Mouse (Mus musculus): ENCODE measurements around the gene S100a11.
"Not testable (repeated sequence)": the region's sequence is repeated elsewhere in the genome, so short reads cannot be mapped to it uniquely, and the experiment has no call there.

S100a11 gene

DNA sequence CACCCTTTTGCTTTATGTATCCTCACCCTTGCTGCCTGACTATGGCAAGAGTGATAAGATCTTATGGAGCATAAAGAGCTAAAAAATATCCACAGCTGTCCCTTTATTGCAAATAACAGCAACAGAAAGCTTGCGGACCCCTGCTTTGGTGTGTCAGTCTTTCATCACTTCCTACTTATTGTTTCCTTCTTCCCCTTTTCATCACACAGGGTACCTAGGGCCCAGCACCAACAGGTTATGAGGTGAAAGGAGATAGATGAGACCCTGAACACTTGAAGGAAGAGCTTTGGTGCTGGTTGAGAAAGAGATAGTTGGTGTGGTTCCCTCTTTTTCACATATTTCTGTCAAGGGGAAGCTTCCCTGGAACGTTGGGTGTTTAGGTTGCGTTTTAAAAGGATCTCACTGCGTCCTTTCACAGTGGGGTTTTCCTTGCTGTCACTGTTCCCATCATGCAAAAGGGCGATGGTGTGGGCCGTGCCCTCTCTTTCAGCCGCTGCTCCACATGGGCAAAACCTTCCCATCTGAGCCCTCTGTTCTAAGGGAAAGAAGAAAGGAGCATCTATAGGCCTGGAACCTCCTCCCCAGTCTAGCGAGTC lies 1.3 kb downstream of the S100a11 start:
- no peak for DNase-seq (ENCODE audit: low read depth, low spot score)

DNA sequence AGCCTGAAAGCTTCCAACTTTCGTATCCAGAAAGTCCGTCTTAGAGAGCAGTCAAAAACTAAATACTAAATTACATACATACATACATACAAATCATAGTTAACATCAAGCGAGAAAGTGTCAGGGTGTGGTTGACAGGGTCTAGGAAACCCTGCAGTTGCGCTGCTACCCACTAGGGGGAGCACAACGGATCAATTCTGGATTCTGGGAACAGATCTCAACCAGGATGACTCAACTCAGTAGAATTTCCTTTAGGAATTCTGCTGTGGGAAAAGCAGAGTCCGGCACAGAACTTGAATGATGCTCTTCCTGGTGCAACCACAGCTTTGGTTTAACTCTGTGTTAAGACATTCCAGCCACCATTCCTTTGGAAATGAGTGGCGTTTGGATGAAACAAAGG lies 2.3 kb downstream of the S100a11 start:
- no peak for DNase-seq (ENCODE audit: low read depth, low spot score)

DNA sequence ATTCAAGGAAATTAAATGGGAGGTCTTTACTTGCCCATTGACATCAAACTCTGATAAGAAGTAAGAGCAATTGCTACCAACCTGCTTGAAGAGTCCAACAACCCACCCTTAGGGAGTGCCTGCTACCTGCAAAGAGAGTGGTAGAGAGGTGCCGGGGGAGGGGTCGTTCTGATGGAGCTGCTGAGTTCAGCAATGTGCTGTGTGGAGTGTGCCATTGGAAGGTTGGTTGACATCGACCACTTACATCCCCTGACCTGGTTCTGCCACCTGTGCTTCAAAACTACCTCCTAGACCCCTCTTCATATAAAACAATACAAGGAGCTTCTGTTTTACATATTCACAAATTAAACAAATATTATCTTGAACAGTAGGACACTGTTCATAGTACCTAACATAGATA lies 7.0 kb downstream of the S100a11 start:
- DNase-seq (ENCODE audit: low read depth, low spot score) = no peak

DNA sequence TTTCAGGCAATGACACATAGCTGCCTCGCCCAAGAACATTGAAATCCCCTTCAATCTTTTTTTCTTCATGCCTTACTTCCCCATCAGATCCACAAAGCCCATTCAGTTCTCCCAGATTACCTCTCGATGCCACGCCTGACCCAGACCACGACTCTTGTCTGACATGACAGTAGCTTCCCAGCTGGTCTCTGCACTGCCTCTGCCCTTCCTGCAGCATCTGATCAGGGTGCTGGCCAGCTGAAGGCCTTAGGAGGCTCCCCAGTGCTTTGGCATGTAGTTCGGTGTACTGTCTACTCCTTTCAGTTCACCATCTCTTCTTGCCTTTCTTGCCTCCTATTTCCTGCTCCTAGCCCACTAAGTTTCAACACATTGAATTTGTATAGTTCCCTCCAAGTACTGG lies 8.5 kb downstream of the S100a11 start:
- DNase-seq (ENCODE audit: low read depth, low spot score) = no peak

DNA sequence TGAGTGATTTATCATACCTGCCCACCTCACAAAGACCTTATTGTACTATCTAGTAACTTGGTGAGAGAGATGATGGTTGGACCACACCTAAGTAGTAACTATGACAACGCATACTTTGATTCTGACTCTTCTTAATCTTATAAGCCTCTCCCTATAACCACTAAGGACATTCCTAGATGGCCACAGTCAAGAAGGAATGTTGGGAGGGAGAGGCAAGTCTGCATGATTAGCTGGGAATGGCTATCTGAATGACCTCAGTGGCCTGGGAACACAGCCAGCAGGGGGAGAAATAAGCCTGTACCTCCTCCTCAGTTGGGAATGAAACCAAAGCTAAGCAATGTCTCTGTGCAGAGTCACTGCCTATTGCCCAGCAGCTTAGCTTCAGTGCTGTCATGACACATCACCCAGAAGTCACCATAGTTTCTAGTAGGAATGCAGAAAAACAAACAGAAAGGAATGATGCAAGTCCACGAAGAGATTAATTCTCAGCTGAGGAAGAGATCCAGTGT lies 16.8 kb downstream of the S100a11 start:
- DNase-seq (ENCODE audit: low read depth, low spot score) = no peak

DNA sequence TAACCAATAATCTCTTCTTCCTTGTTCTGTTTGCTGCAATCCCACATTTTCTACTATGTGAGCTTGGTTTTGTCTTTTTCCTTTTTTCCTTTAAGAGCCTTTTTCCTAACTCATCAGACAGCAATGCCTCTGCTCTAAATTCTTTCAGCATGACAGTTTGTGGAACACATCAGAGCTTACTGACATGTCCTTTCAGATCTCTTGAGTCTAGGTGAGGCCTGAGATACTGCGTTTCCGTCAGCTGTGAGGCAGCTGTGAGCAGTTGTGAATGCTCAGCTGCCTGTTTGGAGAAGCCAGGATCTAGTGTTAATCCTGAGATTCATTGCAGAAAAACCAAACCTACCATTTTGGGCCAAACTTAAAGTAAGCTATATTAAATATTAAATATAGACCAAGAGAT lies 18.2 kb downstream of the S100a11 start:
- no peak for DNase-seq (ENCODE audit: low read depth, low spot score)

DNA sequence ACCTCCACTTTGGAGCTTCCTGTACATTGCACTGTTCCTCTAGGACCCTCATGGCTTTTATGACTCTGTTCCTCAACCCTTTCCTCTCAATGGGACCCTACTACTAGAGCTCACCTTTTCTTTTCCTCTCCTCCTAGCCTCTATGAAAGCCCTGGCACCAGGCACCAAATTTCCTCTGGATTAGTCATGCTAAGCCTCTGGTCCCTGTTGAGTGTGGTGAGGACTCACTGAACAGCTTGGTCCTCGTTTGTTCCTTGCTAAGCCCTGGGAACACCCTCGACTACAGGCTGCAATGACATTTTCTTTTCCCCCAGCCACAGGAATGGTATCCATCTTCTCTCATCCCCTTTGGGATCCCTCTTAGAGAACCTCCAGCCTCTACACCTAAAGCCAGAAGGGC lies 21.2 kb downstream of the S100a11 start:
- DNase-seq (ENCODE audit: low read depth, low spot score) = no peak

DNA sequence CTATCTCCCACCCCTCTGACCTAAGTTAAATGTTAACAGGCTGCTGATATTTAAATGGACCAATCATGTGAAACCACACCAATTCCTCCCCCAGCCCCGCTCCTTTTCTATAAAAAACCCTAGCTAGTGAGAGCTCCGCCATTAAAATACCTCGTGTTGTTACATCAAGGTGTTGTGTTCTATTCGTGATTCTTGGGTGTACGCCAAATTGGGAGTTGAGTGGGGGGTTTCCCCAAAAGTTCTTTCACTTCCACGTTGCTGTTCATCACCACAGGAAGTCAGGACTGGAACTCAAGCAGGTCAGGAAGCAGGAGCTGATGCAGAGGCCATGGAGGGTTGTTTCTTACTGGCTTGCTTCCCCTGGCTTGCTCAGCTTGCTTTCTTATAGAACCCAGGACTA lies 23.9 kb downstream of the S100a11 start:
- DNase-seq (ENCODE audit: low read depth, low spot score) = not testable (repeated sequence)

DNA sequence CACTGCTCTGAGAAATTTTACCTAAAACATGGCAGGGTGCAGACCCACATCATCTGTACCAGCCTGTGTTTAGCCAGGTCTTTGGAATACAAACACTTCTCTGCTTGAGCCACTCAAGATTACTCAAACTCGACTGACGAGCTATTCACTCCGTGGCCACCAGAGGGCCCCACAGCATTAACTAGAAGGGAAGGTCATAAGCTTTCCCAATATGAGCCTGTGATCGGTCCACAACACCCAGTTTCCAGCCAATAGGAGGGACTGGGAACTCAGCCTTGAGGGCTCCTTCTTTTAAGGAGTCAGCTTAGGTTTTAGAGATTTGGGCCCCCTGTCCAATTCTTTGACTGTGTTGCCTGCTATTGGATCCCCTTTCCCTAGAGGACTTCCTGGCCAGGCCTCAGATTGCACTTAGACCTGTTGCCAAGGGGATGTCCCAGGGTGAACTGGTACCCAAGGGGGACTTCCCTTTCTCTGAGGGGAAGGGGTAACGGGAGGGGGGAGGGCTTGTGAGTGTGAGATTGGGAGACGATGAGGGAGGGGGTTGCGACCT lies 26.9 kb downstream of the S100a11 start:
- no peak for DNase-seq (ENCODE audit: low read depth, low spot score)

DNA sequence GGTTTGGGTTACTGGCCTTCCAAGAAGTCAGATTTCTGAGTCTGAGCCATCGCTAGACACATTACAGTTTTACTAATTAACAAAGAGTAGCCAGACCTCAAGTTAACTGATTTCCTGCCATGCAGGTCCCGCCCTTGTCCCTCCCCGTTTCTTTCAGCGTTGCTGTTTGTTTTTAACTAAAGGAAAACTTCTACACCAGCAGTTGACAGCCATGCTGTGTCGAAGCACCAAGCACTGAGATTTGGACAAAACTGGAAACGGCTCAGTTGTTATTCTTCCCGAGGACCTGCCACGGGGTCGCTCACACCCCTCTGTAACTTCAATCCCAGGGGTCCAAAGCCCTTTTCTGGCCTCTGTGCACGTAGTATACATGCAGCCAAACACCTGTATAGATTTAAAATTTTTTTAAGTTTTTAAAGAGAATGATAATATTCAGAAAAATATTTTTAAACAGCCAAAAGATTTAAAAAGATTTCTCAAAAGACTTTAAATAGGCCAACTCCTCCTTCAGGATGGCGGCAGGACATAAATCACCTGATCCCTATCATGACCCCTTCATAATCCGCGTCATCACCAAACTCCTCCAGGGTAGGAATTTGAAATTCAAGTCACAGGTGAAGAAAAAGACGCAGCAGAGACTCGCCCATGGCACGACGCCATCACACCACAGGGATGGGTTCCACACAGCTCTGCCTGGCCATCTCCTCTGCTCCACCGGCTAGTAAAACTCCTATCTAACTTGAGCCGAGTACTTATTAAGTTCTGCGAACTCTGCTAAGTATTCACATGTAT lies 27.7 kb downstream of the S100a11 start:
- no peak for DNase-seq (ENCODE audit: low read depth, low spot score)

DNA sequence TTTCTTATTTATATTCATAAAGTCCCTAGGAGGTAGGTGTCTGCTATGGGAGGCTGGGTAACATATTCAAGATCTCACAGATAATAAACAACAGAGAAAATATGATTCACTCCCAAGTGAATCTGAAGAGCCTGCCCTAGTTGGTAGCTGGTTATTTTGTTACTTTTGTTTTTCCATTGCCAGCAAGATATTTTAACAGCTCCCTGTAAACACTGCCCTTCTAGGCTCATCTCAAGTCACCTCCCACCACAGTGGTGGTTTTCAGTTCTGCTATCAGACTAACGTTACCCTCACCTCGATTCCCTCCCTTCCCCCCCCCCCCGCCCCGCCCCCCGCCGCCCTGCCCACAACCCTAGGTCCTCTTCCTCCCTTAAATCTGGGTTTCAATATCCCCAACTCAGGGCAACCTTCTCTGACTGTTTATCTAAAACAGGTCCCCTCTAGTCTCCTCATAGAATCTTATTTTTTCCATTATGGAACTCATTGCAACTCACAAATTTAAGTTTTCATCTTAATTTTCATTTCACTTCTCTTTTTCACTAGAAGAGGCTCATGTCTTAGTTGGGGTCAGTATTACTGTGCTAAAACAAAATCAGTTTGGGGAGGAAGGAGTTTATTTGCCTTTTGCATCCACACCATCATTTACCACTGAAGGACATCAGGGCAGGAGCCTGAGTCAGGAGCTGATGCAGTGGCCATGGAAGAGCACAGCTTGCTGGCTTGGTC lies 28.4 kb downstream of the S100a11 start:
- DNase-seq (ENCODE audit: low read depth, low spot score) = no peak

DNA sequence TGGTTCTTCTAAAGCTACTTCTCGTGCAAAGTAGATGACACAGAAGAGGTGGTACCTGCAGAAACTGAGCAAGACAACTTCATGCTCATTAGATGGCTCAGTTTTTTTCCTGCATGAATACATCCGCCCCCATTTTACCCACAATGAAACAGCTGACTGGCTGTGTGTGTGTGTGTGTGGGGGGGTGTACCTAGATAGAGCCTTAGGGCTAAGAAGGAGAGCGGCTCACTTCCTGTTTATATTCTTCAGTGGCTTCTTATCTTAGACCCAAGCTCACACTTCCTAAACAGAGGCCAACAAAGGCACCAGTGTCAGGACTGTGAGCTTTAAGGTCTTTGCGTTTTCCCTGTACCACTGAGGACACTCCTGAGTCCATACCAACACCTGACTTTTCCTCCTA lies 29.7 kb downstream of the S100a11 start:
- DNase-seq (ENCODE audit: low read depth, low spot score) = no peak

DNA sequence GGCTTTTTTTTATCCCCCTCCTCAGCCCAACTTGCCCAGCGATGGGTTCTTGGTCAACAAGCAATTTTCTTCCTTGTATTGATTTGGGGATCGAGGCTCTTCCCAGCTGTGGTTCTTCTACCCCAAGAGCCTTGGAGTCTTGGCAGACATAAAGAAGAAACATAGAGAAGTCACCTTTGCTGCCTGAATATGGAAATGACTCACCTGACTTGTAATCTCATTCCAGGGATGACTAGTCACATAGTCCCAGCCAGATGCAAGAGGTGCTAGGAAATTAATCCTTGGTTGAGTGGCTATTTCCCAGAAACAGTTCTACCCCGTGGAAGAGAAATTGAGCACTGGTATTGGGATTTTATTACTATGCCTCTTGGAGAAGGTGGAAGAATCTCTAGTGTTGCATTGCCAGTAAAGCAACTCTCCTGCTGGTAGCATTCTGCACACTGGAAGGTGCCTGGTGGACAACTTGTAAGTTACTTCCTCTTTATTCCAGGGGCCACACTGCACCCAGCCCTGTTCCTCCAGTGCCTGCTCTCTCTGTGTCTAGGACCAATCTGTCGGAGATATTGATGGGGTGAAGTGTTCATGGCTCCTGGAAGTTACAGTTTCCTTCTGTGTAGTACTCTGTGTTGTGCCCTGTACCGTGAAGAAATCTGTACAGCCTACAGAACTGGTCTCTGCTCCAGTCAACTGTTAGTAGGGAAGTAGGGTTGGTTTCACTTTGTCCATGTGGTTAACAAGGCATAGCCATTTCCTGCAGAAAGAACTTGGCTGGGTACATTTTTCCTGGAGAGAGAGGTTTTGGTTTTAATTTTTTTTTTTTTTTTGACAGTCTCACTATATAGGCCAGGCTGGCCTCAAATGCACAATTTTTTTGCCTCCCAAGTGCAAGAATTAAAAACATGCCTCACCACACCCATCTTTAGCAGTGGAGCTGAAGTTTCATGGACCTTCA lies 31.9 kb downstream of the S100a11 start:
- no peak for DNase-seq (ENCODE audit: low read depth, low spot score)

DNA sequence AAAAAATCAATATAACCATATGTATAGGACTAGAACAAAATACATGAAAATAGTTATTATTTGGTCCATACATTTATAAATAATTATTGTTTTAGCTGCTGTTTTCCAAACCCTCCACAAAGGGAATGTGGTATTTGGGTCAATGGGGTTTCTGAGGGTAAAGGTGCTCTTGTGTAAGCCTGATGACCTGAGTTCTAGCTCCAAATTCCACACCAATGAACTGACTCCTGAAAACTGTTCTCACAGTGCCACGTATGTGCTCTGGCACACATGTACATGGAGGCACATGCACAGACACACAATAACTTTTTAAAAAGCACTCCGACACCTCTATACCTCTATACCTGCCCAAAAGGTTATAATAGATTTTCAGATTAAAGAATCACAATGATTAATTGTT lies 33.0 kb downstream of the S100a11 start:
- DNase-seq (ENCODE audit: low read depth, low spot score) = no peak

DNA sequence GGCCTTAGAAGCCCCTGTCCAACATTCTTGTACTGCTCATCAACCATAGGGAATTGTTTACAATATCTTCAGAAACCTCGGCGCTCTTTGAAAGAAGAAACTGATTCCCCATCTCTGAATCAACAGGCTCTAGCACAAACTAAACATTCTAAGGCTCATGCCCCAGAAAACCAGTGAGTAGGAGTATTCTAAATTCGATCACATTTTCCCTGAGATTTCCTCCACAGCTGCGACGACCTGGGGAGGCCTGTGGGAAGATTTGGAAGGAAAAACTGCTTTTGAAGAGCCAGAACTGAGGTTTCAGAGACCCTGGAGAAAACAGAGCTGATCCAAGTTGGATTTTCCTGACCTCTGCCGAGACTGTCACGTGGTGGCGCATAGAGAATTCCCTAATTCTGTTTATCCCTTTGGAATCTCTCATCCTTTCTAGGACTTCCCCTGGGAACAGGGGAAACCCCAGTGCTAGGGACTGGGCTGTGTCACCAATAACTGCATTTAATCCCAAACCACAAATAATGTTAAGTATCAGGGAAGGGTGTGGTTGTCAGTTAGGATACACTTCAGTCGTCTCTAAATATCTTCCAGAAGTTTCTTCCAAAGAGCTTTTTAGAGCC lies 33.6 kb downstream of the S100a11 start:
- DNase-seq (ENCODE audit: low read depth, low spot score) = no peak

DNA sequence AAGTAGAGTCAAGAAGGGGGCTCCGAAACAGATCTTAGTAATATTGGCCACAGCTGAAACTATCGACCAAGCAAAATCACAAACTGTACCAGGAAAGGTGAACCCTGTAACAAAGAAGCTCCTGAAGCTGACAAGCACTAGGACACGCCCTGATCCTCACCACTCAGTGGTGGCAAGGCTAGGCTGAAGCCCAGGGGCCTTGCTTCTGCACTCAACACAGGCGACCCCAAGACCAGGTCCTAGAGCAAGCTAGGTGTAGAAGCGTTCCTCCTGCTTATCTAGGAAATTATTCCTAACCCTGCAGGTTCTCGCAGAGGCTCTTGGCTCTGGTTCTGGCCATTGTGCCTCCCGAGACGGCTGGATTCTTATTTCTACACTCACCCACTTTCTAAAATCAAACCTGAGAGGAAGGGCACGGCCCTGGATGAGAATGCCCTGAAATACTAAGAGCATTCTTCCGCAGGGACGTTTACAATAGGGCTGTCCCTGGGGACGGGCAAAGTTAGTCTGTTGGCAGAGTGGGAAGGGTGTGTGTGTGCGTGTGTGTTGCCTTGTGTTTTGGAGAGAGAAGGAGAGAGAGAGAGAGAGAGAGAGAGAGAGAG lies 34.2 kb downstream of the S100a11 start:
- no peak for DNase-seq (ENCODE audit: low read depth, low spot score)

DNA sequence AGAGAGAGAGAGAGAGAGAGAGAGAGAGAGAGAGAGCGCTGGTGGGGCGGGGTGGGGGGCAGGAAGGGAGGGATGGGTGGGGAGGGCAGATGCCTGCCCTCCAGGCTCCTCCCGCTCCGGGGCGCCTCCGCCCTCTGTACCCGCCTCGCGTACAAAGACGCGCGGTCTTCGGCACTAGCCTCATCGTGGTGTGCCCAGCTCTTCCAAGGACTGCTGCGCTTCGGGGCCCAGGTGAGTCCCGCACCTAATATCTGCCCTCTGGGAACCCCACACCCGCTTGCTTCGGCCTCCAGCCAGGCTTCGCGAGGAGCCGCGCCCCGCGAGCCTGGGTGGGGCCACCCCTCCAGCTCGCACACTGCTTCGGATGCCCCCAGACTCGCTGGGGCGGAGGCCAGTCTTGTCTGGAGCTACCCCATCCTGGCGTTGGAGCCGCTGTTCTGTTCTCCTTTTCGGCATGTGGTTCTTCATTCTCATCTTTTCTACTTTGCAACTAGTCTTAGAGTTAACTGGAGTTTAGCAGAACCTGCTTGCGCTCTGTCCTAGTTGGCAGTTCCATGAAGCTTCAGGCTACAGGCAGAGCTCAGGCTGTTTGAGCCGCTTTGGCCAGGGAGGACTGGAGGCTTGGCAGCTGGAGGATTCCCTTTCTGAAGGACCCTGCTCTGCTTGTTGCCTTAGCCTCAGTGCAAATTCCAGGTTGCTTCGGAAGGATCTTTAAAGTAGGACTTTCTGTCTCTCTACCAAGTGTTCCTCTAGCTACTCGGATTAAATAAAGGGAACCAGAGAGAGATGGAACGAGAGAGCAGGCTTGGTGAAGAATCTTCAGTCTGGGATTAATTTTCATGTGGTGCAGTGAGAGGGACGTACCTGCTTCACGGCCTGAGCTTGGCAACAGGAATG lies 34.9 kb downstream of the S100a11 start, which contains the start of gene S100a10:
S100a10 (plus strand) TSS at position 100 of the 897 bp plus-strand sequence.
- DNase-seq (ENCODE audit: low read depth, low spot score) = no peak

DNA sequence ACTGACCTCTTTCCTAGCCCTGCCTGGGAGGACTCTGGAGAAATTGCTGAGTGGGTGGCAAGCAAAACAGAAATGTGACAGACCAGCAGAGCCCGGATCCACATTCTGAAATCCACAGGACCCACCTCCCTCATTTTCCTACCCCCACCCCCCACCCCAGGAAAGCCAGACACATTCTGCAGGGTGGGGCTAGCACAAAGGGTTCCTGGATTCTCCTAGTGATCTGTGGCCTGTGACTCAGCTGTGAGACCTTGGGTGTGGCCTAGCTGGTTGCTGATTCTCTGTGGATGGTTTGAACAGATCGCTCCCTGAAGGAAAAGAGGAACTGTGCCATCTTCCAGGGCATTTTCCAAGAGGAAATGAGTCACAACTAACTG lies 35.6 kb downstream of the S100a11 start:
- no peak for DNase-seq (ENCODE audit: low read depth, low spot score)

DNA sequence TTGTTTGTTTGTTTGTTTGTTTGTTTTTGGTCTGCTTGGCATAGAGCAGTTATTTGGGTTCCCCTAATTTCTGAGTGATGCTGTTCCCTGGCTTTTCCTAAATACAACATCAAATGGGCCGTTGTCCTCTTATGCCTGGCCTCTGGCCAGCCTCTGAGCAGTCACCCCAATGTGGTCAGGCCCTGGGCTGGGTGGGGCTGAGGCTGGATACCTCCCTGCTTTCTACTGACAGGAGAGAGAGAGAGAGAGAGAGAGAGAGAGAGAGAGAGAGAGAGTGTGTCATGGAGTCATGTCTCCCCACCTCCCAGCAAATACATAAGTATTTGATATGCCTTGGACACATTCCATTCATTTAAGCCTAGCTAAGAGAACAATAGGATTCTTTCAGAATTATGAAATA lies 36.3 kb downstream of the S100a11 start:
- no peak for DNase-seq (ENCODE audit: low read depth, low spot score)

Measured in brain, embryonic 18.5 days (tissue).